Comparison of ENCODE assay signal across 24 mouse cellular contexts in genomic region chr5:120049063-120049781, GRCm38 (mm10).
"Had no signal": no experiment of that assay in that cellular context is flagged by ENCODE, and none has a peak within 500 bp of the region (broad histone marks: within the 10 kb centered on the region; RNA-seq: fewer than 3 reads in every experiment).

No protein-coding gene starts in this region.

- H3K4me1 ChIP-seq: heart, embryonic 10.5 days; heart, embryonic 12.5 days; hindbrain, embryonic 10.5 days; limb, embryonic 13.5 days; limb, embryonic 15.5 days had no signal

- ATAC-seq: hindbrain, postnatal 0 days had no signal

- H3K4me3 ChIP-seq: gastrocnemius, adult 2 months; heart, embryonic 10.5 days; heart, embryonic 12.5 days; hindbrain, embryonic 10.5 days; hindbrain, embryonic 13.5 days; hindbrain, embryonic 15.5 days; kidney, embryonic 15.5 days; limb, embryonic 13.5 days; limb, embryonic 15.5 days had no signal

- H3K9ac ChIP-seq: heart, embryonic 12.5 days; hindbrain, embryonic 13.5 days; hindbrain, embryonic 15.5 days; kidney, embryonic 15.5 days; limb, embryonic 13.5 days; limb, embryonic 15.5 days had no signal

- H3K9me3 ChIP-seq: heart, embryonic 10.5 days; heart, embryonic 12.5 days; hindbrain, embryonic 10.5 days; hindbrain, embryonic 13.5 days; hindbrain, embryonic 15.5 days; kidney, embryonic 15.5 days; limb, embryonic 13.5 days; limb, embryonic 15.5 days had no signal

- H3K27me3 ChIP-seq: heart, embryonic 12.5 days; hindbrain, embryonic 13.5 days; hindbrain, embryonic 15.5 days; limb, embryonic 13.5 days; limb, embryonic 15.5 days had no signal

- H3K27ac ChIP-seq: gastrocnemius, adult 2 months; heart, embryonic 10.5 days; hindbrain, embryonic 10.5 days; hindbrain, embryonic 13.5 days; hindbrain, embryonic 15.5 days; hindbrain, postnatal 0 days; kidney, embryonic 15.5 days; kidney, postnatal 0 days; limb, embryonic 13.5 days; limb, embryonic 15.5 days had no signal

- H3K4me2 ChIP-seq: heart, embryonic 12.5 days; hindbrain, embryonic 13.5 days; hindbrain, embryonic 15.5 days; kidney, embryonic 15.5 days; limb, embryonic 13.5 days; limb, embryonic 15.5 days had no signal

- H3K36me3 ChIP-seq: heart, embryonic 10.5 days; heart, embryonic 12.5 days; hindbrain, embryonic 10.5 days; hindbrain, embryonic 13.5 days; hindbrain, embryonic 15.5 days; kidney, embryonic 15.5 days; limb, embryonic 13.5 days; limb, embryonic 15.5 days had no signal

- DNase-seq: gastrocnemius, adult 2 months; gastrocnemius, postnatal 10 days; gastrocnemius, postnatal 25 days; heart, adult 18-20 months; heart, postnatal 10 days; heart, postnatal 4 days; kidney, adult 11 months; kidney, adult 2 months; kidney, adult 9 months; kidney, postnatal 14 days; kidney, postnatal 36 days; layer of hippocampus, adult 9-11 months; layer of hippocampus, postnatal 36 days; left cerebral cortex, postnatal 4 days had no signal
